Mouse (Mus musculus) cerebellum, adult 11 months (tissue): ENCODE results near the gene U2af1.

Experiments used
- DNase-seq: peaks from one replicate; pipeline ENCODE4 v3.0.0; 2022

U2af1 gene

DNA sequence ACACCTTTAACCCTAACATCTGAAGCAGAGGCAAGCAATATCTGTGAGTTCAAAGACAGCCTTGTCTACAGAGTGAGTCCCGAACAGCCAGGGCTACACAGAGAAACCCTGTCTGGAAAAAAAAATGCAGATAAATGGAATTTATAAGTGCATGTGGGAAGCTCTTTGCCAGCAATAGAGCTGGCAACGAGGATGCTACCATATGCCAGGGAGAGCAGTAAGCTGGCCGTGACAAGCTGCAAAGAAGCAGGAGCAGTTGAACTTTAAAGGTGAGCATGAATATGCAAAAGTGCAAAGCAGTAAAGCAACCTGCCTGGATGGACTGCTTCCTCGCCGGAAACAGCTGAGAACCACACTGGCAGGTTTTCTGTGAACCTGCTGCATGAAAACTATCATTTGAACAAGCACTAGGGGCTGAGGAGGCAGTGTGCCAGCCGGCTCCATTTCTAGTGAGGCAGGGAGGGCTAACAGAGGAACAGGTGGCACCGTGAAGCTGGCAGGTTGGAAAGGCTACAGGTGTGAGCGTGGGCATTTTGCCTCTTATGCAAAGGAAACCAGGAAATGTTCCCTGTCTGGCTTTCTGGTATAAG lies 2.1 kb upstream of the U2af1 start:
- peak; percentile 52 for DNase-seq

DNA sequence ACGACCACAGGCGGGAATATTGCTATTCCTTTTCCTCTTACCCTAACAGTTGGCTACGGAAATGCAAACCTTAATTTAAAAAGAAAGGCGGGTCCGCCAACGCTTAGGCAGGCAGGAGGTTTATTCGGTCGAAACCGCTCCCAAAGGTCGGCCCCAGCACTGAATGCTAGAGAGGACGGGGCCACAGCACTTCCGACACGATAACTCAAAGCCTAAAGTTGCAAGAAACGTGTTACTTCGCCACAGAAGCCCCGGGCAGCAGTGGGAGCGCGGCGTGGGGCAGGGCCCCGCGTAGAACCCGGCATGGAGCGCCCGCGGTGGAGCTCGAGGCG lies 590 bp downstream of the U2af1 start:
- DNase-seq = no peak

DNA sequence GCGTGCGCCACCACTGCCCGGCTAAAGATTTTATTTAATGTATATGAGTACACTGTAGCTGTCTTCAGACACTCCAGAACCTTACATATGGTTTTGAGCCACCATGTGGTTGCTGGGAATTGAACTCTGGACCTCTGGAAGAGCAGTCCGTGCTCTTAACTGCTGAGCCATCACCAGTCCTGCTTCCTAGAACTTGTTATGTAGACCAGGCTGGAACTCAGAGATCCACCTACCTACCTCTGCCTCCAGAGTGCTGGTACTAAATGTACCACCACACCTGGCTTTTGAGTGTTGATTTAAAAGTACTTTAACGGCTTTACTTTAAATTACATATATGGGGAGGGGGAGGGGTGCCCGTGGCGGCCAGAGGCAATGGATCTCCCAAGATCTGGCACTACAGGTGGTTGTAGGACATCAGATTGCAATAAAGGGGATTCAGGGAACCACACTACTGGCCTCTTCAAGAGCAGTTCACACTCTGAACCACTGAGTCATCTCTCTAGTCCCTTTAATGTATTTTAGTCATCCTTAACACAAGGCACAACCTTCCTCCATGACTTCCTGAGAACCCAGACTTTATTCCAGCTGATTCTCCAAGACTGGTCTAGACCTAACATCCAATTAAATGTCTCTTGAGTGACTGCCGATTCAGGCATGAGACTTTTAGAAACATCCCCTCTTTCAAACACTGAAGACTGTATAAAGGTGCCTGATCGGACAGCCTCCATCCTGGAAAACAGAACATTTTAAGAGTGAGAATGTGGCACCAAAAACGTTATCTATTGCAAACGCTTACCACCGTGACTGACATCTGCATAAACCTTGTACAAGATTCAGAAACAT lies 1.3 kb downstream of the U2af1 start:
- no peak for DNase-seq

DNA sequence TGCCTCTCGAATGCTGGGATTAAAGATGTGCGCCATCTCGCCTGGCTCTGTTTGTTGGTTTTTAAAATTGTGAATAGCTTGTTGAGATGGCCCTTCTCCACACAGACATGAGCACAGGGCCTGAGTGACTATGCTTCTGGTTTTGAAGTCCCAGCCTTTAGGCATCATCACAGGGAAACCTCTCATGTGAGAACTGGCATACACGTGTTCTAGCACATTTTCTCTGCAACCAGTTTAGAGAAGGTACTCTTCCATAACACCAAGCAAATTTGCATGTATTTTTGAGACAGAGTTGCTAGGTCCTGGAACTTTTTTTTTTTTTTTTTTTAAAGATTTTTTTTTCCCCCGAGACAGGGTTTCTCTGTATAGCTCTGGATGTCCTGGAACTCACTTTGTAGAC lies 2.0 kb downstream of the U2af1 start:
- DNase-seq = no peak

GRCm38 (mm10) chr17:31655366-31655765 lies 3.3 kb downstream of the U2af1 start:
- no peak for DNase-seq

DNA sequence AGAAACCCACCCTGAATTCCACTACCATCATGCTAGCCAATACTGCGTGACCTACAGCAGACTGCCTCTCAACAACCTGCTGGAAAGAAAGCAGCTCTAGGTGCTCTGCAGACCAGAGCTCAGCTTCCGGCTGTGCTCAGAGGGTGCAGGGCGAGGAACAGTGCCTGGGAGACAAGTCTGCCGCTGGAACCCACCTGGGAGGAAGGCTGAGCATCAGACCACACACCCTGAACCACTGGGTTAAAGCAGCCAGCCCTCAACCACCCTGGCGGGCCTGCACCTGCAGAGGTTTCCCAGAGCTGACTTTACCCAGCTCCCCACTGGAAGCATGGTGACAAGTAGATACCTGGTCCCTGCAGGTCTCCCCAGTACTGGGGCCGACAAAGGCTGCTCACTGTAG lies 5.4 kb downstream of the U2af1 start:
- DNase-seq = no peak

GRCm38 (mm10) chr17:31652152-31652551 lies 6.5 kb downstream of the U2af1 start:
- no peak for DNase-seq

DNA sequence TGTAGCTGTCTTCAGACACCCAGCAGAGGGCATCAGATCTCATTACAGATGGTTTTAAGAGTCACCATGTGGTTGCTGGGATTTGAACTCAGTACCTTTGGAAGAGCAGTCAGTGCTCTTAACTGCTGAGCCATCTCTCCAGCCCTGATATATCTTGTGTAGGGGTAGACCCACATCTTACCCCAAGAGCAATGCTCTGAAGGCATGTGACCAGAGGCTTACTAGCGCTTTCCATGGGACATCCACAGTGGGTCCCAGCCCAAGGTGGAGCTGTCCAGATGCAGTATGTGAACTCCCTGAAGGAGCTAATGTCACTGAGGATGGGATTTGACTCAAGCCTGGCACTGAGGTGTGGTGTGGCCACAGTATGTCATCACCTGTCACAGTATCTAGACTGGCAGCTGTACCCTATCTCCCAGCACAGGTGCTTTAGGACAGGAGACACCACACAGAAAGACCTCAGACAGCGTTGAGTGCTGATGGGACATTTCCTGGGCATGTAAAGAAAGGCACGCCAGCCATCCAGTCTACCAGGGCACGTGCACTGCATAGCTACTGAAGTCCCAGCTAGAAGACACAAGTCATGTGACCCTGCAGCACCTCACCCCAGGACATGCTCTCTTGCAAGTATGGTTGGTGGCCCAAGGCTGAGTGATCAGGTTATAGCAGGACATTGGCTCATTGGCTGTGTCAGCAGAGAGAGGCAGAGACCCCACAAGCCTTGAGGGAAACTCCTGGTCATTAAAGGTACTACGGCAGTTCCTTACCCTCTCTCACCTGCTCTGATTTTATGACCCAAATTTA lies 12.3 kb downstream of the U2af1 start:
- DNase-seq = no peak

- DNase-seq = no peak
Measured at GRCm38 (mm10) chr17:31642913-31643312, 15.8 kb downstream of the U2af1 start.

DNA sequence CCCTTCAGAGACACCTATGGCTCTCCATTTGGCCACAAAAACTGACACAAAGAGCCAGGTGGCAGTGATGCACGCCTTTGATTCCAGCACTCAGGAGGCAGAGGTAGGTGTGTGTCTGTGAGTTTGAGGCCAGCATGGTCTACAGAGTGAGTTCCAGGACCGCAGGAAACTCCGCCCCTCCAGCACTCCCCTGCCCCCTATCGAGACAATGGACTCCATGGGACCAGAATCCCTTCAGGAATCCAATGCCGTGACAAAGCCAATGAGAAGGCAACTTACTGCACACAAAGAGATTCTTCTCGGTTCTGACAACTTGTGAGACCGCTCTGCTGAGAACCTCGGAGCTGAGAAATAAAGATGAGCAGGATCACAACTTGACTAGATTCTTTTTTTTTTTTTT lies 16.4 kb downstream of the U2af1 start:
- no peak for DNase-seq

GRCm38 (mm10) chr17:31639651-31640050 lies 19.0 kb downstream of the U2af1 start:
- DNase-seq = no peak

GRCm38 (mm10) chr17:31637866-31638570 lies 20.7 kb downstream of the U2af1 start:
- DNase-seq = no peak

DNA sequence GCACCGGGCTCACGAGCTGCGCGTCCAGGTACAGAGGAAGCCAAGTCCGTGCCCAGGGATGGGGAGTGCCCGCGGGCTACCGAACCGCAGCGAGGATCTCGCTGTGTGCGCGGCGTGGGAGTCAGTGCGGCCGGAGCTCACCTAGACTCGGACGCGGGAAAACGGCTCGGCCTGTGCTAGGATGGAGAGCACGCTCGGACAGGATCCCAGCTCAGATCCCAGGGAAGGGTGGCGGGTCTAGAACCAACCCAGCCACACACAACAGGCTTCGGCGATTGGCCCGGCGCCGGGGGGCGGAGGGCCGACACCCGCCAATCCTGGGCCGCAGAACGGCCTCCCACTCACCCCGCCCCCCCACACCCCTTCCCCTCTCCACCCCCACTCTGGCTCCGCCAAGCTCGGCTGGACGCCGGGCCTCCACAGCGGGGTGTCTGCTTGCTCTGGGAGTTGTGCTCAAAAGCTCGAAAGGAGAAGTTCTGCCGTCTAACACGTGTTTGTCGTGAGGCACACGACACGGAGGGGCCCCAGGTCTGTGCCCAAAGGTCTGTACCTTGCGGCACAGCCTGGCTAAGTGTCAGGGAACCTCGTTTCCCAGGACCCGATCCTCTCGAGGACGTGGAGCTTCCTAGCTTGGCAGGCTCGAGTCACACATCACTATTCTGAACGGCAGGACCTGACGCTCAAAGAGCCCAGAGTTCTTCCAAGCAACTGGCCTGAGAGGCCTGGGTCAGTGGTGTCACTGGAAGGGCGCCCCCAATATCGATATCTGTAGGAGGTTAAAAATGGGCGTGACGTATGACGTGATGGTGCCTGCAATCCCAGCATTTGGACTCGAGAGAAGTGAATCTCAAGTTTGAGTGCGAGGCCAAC lies 21.5 kb downstream of the U2af1 start, which contains the start of gene Cbs:
TSS of gene Cbs (minus strand) at position 297 of the 870 bp plus-strand sequence.
- DNase-seq = peak; percentile 26

- DNase-seq = no peak
Measured at GRCm38 (mm10) chr17:31636277-31636941, 22.3 kb downstream of the U2af1 start.

GRCm38 (mm10) chr17:31635781-31636180 lies 22.9 kb downstream of the U2af1 start:
- DNase-seq = no peak

GRCm38 (mm10) chr17:31634896-31635295 lies 23.8 kb downstream of the U2af1 start:
- DNase-seq = no peak

DNA sequence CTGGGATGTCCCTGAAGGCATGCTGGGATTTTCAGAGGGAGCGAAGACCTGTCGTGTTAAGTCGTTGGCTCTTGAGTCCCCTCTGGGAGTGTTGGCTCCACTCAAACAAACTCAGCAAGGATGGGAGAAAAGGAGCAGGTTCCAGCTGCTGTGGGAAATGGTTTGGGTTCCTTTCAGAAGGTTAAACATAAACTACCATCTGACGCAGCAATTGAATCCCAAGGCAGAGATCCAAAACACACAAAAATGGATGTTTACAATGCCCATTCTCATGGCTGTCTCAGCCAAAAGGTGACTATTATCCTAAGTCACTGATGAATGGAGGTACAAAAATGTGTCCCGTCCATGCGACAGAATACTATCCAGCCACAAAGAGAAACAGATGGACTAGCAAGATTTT lies 25.7 kb downstream of the U2af1 start:
- DNase-seq = no peak

- DNase-seq = no peak
Measured at GRCm38 (mm10) chr17:31631081-31631800, 27.5 kb downstream of the U2af1 start.

DNA sequence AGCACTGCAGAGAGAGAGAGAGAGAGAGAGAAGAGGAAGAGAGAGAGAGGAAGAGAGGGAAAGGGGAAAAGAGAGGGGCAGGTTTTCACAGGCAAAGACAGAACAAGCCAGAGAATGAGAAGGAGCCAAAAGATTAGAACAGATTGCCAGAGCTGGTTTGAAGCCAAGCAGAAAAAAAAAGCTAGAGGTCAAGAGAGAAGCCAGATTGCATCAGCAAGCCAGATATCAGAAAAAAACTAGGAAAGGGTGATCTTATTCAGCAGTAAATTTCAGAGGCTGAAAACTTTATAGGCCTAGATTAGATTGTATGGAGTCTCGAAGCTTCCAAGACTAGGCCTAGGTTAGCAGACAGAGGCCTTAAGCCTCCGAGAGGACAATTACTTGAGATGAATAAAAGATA lies 30.7 kb downstream of the U2af1 start:
- no peak for DNase-seq

DNA sequence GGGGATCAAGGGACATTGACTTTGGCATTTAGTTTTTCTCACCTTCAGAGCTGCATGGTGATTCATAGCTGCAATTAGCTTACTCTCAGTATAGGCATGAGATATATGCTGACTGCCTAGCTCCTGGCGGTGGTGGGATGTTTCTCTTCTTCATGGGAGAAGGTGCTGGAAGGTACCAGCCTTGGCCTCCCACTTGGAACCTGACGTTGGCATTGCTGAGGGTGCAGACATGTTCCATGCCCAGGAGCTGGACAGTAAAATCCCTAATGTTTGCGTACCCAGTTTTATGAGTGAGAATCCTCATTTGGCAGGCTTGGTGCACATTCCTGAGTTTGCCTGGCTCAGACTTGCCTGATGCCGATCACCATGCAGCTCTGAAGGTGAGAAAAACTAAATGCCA lies 35.6 kb downstream of the U2af1 start:
- no peak for DNase-seq
